Mouse (Mus musculus) thymus, adult 2 months (tissue): ENCODE results near the gene Prtg.

Source experiments
- CTCF ChIP-seq: fragments of 200-500 bp; IDR thresholded peaks from 2 replicates; pipeline ENCODE4 v1.5.1; 2012; ENCODE audit warnings: mild to moderate bottlenecking, control low read depth, low read length, moderate library complexity, borderline replicate concordance; ENCODE audit not compliant: control insufficient read depth, poor library complexity, insufficient read depth; ENCODE audit errors: extremely low read depth
- POLR2A ChIP-seq: fragments of 200-500 bp; IDR thresholded peaks from 2 replicates; pipeline ENCODE4 v1.6.1; 2012; ENCODE audit warnings: mild to moderate bottlenecking, low read length, control low read depth, moderate library complexity; ENCODE audit not compliant: control insufficient read depth, poor library complexity, insufficient read depth; ENCODE audit errors: extremely low read depth

- TF ChIP-seq CTCF (no peak), POLR2A (no peak)
Measured at GRCm38 (mm10) chr9:72782121-72782520, 24.6 kb upstream of the Prtg start.
